Mouse (Mus musculus) CH12.LX (cell line): ENCODE data around the gene Fosb. TPM values are rescaled to one million over a fixed set of nuclear protein-coding genes. Genes with fewer than 3 reads are reported as not detected.

Source experiments
- DNase-seq: peaks from one replicate; pipeline ENCODE4 v3.0.0-alpha.2; 2013; ENCODE audit errors: extremely low read depth
- H3K27ac ChIP-seq: 2 replicates; pipeline ENCODE4 v1.5.1; 2012; ENCODE audit warnings: low read depth, mild to moderate bottlenecking, control low read depth, moderate library complexity; ENCODE audit not compliant: insufficient read depth
- H3K27me3 ChIP-seq: replicated peaks from 2 replicates; pipeline ENCODE3; 2012; ENCODE audit warnings: inconsistent platforms
- H3K36me3 ChIP-seq, 2 experiments: replicated peaks in 1 of 2; 2 replicates each; pipeline versions ENCODE3 to v1.6.1; 2012; ENCODE audit warnings: inconsistent platforms in 1 of 2, low read length in 1 of 2, mild to moderate bottlenecking in 1 of 2, mixed read lengths in 1 of 2, moderate library complexity in 1 of 2; ENCODE audit not compliant: control insufficient read depth in 1 of 2, insufficient read depth in 1 of 2
- H3K4me1 ChIP-seq, 2 experiments: 2 replicates each; pipeline ENCODE4 v1.6.1; 2012; ENCODE audit warnings: inconsistent platforms in 1 of 2, moderate library complexity in 1 of 2; ENCODE audit not compliant: insufficient read depth in 2 of 2, control insufficient read depth in 1 of 2
- H3K4me2 ChIP-seq: 2 replicates; pipeline ENCODE4 v1.6.1; 2012; ENCODE audit warnings: low read depth, mild to moderate bottlenecking, control low read depth; ENCODE audit not compliant: poor library complexity, insufficient read depth, severe bottlenecking
- H3K4me3 ChIP-seq, 3 experiments: fragments of 150-350 bp in 1 of 3; sonication (generic) in 1 of 3; replicated peaks in 1 of 3; 2 replicates each; pipeline versions ENCODE3 to v1.5.1; 2011 to 2012; ENCODE audit warnings: low read depth in 2 of 3, low read length in 2 of 3, mild to moderate bottlenecking in 2 of 3, moderate library complexity in 2 of 3, control low read depth in 1 of 3, improper control_type of control experiment in 1 of 3, inconsistent platforms in 1 of 3, mixed read lengths in 1 of 3; ENCODE audit not compliant: poor library complexity in 1 of 3
- H3K79me2 ChIP-seq: replicated peaks from 2 replicates; pipeline ENCODE4 v1.6.1; 2012; ENCODE audit warnings: mild to moderate bottlenecking, moderate library complexity; ENCODE audit not compliant: control insufficient read depth, poor library complexity, insufficient read depth, severe bottlenecking; ENCODE audit errors: extremely low read depth
- H3K9ac ChIP-seq: 2 replicates; pipeline ENCODE4 v1.6.1; 2012; ENCODE audit warnings: low read depth, mild to moderate bottlenecking, control low read depth, moderate library complexity; ENCODE audit not compliant: insufficient read depth
- H3K9me3 ChIP-seq: replicated peaks from 2 replicates; pipeline ENCODE3; 2012; ENCODE audit warnings: low read length, inconsistent platforms, mixed read lengths
- BHLHE40 ChIP-seq: IDR thresholded peaks from 2 replicates; pipeline ENCODE4 v1.6.1; 2011; ENCODE audit warnings: mild to moderate bottlenecking, low read depth, low read length, improper control_type of control experiment
- ELF1 ChIP-seq: IDR thresholded peaks from 2 replicates; pipeline ENCODE4 v1.6.1; 2014; ENCODE audit warnings: low read depth, mild to moderate bottlenecking, inconsistent platforms, low read length, improper control_type of control experiment
- EP300 ChIP-seq: IDR thresholded peaks from 2 replicates; pipeline ENCODE4 v1.6.1; 2011; ENCODE audit warnings: low read length, improper control_type of control experiment
- JUN ChIP-seq: IDR thresholded peaks from 2 replicates; pipeline ENCODE4 v1.6.1; 2011; ENCODE audit warnings: low read depth, mild to moderate bottlenecking, low read length, improper control_type of control experiment, moderate library complexity; ENCODE audit not compliant: insufficient read depth
- KAT2A ChIP-seq: IDR thresholded peaks from 2 replicates; pipeline ENCODE4 v1.6.1; 2012; ENCODE audit warnings: low read length, improper control_type of control experiment, inconsistent platforms; ENCODE audit not compliant: insufficient replicate concordance
- MAFK ChIP-seq: IDR thresholded peaks from 2 replicates; pipeline ENCODE4 v1.6.1; 2011; ENCODE audit warnings: low read length, improper control_type of control experiment; ENCODE audit not compliant: insufficient replicate concordance
- MAX ChIP-seq: IDR thresholded peaks from 2 replicates; pipeline ENCODE4 v1.6.1; 2011; ENCODE audit warnings: low read length, improper control_type of control experiment
- MAZ ChIP-seq: IDR thresholded peaks from 2 replicates; pipeline ENCODE4 v1.6.1; 2012; ENCODE audit warnings: low read depth, mild to moderate bottlenecking, inconsistent platforms, low read length, improper control_type of control experiment, moderate library complexity
- MEF2A ChIP-seq: IDR thresholded peaks from 2 replicates; pipeline ENCODE4 v1.6.1; 2014; ENCODE audit warnings: low read depth, mild to moderate bottlenecking, inconsistent platforms, low read length, improper control_type of control experiment, borderline replicate concordance
- MXI1 ChIP-seq: IDR thresholded peaks from 2 replicates; pipeline ENCODE4 v1.6.1; 2011; ENCODE audit warnings: mild to moderate bottlenecking, low read depth, low read length, improper control_type of control experiment
- NELFE ChIP-seq: IDR thresholded peaks from 2 replicates; pipeline ENCODE4 v1.6.1; 2011; ENCODE audit warnings: low read depth, low read length, improper control_type of control experiment
- PAX5 ChIP-seq: IDR thresholded peaks from 2 replicates; pipeline ENCODE4 v1.6.1; 2012; ENCODE audit warnings: low read length, inconsistent platforms, mixed read lengths
- TCF12 ChIP-seq: IDR thresholded peaks from 2 replicates; pipeline ENCODE4 v1.6.1; 2014; ENCODE audit warnings: low read depth, mild to moderate bottlenecking, inconsistent platforms, low read length, improper control_type of control experiment
- ZC3H11A ChIP-seq: IDR thresholded peaks from 2 replicates; pipeline ENCODE4 v1.6.1; 2012; ENCODE audit warnings: low read depth, mild to moderate bottlenecking, inconsistent platforms, low read length, improper control_type of control experiment
- ZKSCAN1 ChIP-seq: IDR thresholded peaks from 2 replicates; pipeline ENCODE4 v1.6.1; 2012; ENCODE audit warnings: low read depth, inconsistent platforms, low read length, improper control_type of control experiment, borderline replicate concordance
- ZNF384 ChIP-seq: IDR thresholded peaks from 2 replicates; pipeline ENCODE4 v1.6.1; 2012; ENCODE audit warnings: low read depth, low read length, improper control_type of control experiment, inconsistent platforms
- dilution Hi-C: fragments of 300-500 bp; cut with MboI; formaldehyde crosslinking; loops from 2 replicates; pipeline ENCODE4 v1.14.3; 2020; ENCODE audit warnings: low sequenced_read_pairs; ENCODE audit not compliant: extremely low pct_unique_long_range_greater_than_20kb, extremely low pct_ligation_motif_present
- in situ Hi-C: fragments of 300-500 bp; cut with MboI; formaldehyde crosslinking; loops from 3 replicates; pipeline ENCODE4 v1.14.3; 2019; ENCODE audit warnings: low sequenced_read_pairs, low pct_ligation_motif_present, low pct_unique_long_range_greater_than_20kb, mixed read lengths
- polyA plus RNA-seq: library from polyadenylated mRNA; unstranded; fragments of >175 nt; gene quantifications from 2 replicates; pipeline ENCODE4 v1.2.1, GENCODE M21; 2012; ENCODE audit warnings: low read depth; ENCODE audit not compliant: insufficient read length
- total RNA-seq, 2 experiments: library from RNA; depleted of rRNA; stranded (reverse); fragments of 300-350 nt in 1 of 2; fragments of >200 nt in 1 of 2; gene quantifications; 2 replicates each; pipeline ENCODE4 v1.2.3; 2012 to 2014

Fosb gene
- total and polyA plus RNA-seq, 3 experiments: 0.08 to 0.56 TPM; not detected in 1

- Histone ChIP-seq H3K27ac (no peak overlapping the region), H3K4me3 (no peak overlapping the region), H3K36me3 (peaks cover 0 to 3% of the 10 kb centered on the region in 2 experiments), H3K27me3 (peaks cover 22% of the 10 kb centered on the region), H3K4me1 (peaks cover 4 to 37% of the 10 kb centered on the region in 2 experiments; a peak in 3 of 4 replicates), H3K4me2 (no peak overlapping the region), H3K9ac (no peak overlapping the region), H3K9me3 (no peaks in the 10 kb centered on the region), H3K79me2 (no peaks in the 10 kb centered on the region)
- dilution Hi-C loops (no loop called here), in situ Hi-C loops (loop anchor here (5.0 kb wide), 1 partner anchor 34 kb away; no protein-coding TSS in a partner anchor)
- DNase-seq: no peak
- TF ChIP-seq MEF2A: no peak
Observed at GRCm38 (mm10) chr7:19341250-19341649, 31.4 kb upstream of the Fosb start.

- Histone ChIP-seq H3K4me3 (no peak overlapping the region), H3K9me3 (no peaks in the 10 kb centered on the region), H3K27ac (no peak overlapping the region), H3K27me3 (peaks cover 22% of the 10 kb centered on the region), H3K36me3 (peaks cover 0 to 3% of the 10 kb centered on the region in 2 experiments), H3K4me1 (peaks cover 13 to 39% of the 10 kb centered on the region in 2 experiments), H3K79me2 (no peaks in the 10 kb centered on the region), H3K4me2 (no peak overlapping the region), H3K9ac (no peak overlapping the region)
- dilution Hi-C loops: no loop called here
- in situ Hi-C loops: no loop called here
- TF ChIP-seq MAFK: no peak
- TF ChIP-seq BHLHE40: no peak
- TF ChIP-seq TCF12: no peak
- no peak for DNase-seq
Observed at GRCm38 (mm10) chr7:19338596-19338995, 28.7 kb upstream of the Fosb start.

- no peak for DNase-seq
- H3K4me2 ChIP-seq: no peak overlapping the region
- H3K27ac ChIP-seq: no peak overlapping the region
- no peak for TF ChIP-seq ZKSCAN1
- TF ChIP-seq PAX5: no peak
- TF ChIP-seq KAT2A: no peak
- no peak for TF ChIP-seq EP300
- TF ChIP-seq MXI1: no peak
- TF ChIP-seq ZNF384: no peak
- TF ChIP-seq MAZ: no peak
- TF ChIP-seq ZC3H11A: no peak
- no peak for TF ChIP-seq NELFE
- no peak for TF ChIP-seq ELF1
- no peak for TF ChIP-seq JUN
- no peak for TF ChIP-seq MAX
- no peak for TF ChIP-seq TCF12
- no peak overlapping the region for H3K4me3 ChIP-seq
- peaks cover 0 to 3% of the 10 kb centered on the region in 2 experiments for H3K36me3 ChIP-seq
- peaks cover 22% of the 10 kb centered on the region for H3K27me3 ChIP-seq
- dilution Hi-C loops: no loop called here
- H3K9me3 ChIP-seq: no peaks in the 10 kb centered on the region
- H3K9ac ChIP-seq: no peak overlapping the region
- in situ Hi-C loops: no loop called here
- H3K4me1 ChIP-seq: peaks cover 13 to 35% of the 10 kb centered on the region in 2 experiments
- H3K79me2 ChIP-seq: no peaks in the 10 kb centered on the region
Observed at GRCm38 (mm10) chr7:19338060-19338459, 28.2 kb upstream of the Fosb start.
